ENCODE assay signal across 9 mouse cellular contexts in the genomic region with DNA sequence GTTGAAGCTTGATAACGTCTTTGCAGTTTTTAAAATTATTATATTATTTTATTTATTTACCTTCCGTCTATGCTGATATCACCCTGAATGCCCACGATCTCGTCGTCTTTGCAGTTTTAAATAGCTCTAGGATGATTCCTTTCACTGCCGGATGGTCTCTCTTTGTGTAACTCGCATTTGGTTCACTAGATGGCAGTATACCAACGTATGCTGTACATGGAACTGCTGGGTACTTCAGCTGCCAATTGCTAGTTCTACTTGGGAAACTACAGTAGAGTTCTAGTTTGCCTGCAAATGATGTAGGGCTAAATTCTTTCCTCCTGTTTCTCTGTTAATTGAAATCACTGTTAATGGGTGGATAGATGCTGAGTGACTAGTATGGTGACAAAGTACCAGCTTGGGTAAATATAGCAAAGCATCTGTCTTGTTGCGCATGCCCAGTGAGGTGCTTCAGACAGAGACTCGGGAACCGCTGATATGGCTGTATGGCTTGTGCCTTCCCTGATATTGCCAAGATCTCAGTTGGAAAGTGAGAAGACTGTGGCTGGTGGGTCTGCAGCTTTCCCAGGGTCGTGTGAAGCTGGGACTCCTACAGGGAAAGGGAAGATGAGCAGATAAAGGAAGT. TPM values are rescaled to one million over a fixed set of nuclear protein-coding genes. Genes with fewer than 3 reads are reported as not detected.
DNase-seq lines count a peak whose midpoint lies in the region; ATAC-seq and TF ChIP-seq lines count a peak whose summit lies in the region.
"Had no signal": no experiment of that assay in that cellular context is flagged by ENCODE, and none has a peak within 500 bp of the region (broad histone marks: within the 10 kb centered on the region; RNA-seq: fewer than 3 reads in every experiment).

No protein-coding gene starts in this region.

- intact Hi-C loops in left cerebral cortex, postnatal 36 days (cut with DNase I), result loop anchor here (5.0 kb wide), 1 partner anchor 270 kb away; no protein-coding TSS in a partner anchor

- peak; percentile 81 for ATAC-seq in forebrain, embryonic 16.5 days
- peak; percentile 73; the same call in 1 of the 2 replicates for ATAC-seq in hindbrain, embryonic 16.5 days
- ATAC-seq in neural tube, embryonic 13.5 days (ENCODE audit: low read depth), result peak; percentile 75; the same call in 1 of the 2 replicates
- no peak for ATAC-seq in inflammation-experienced regulatory T-cells, adult 6 months

- H3K9ac ChIP-seq in forebrain, embryonic 16.5 days (replicated peaks; ENCODE audit: low read depth, low read length), result no peak overlapping the region
- no peak overlapping the region for H3K9ac ChIP-seq in hindbrain, embryonic 16.5 days (ENCODE audit: low read depth, low read length)
- no peak overlapping the region for H3K9ac ChIP-seq in neural tube, embryonic 13.5 days

- no peak overlapping the region for H3K4me2 ChIP-seq in forebrain, embryonic 16.5 days (ENCODE audit: low read length)
- H3K4me2 ChIP-seq in hindbrain, embryonic 16.5 days (ENCODE audit: low read length), result no peak overlapping the region
- H3K4me2 ChIP-seq in neural tube, embryonic 13.5 days, result no peak overlapping the region

- no peaks in the 10 kb centered on the region for H3K27me3 ChIP-seq in forebrain, embryonic 16.5 days (replicated peaks; ENCODE audit: control insufficient read depth, insufficient read depth, low read length)
- H3K27me3 ChIP-seq in hindbrain, embryonic 16.5 days (replicated peaks; ENCODE audit: control insufficient read depth, insufficient read depth, low read length), result no peaks in the 10 kb centered on the region
- no peaks in the 10 kb centered on the region for H3K27me3 ChIP-seq in neural tube, embryonic 13.5 days

- TF ChIP-seq CTCF in brain, embryonic 14.5 days (IDR thresholded peaks at IDR 0.05; ENCODE audit: borderline replicate concordance, extremely low read depth, insufficient read depth, insufficient read length), result peak; percentile 75; the same call in 1 of the 2 replicates

- TF ChIP-seq POLR2A in brain, embryonic 14.5 days (IDR thresholded peaks at IDR 0.05; ENCODE audit: borderline replicate concordance, extremely low read depth, insufficient read depth, insufficient read length, poor library complexity, severe bottlenecking), result no peak

- no peak overlapping the region for H3K4me3 ChIP-seq in forebrain, embryonic 16.5 days (replicated peaks; ENCODE audit: low read length)
- H3K4me3 ChIP-seq in hindbrain, embryonic 16.5 days (ENCODE audit: low read length), result no peak overlapping the region
- H3K4me3 ChIP-seq in neural tube, embryonic 13.5 days, result no peak overlapping the region

- no peaks in the 10 kb centered on the region for H3K36me3 ChIP-seq in forebrain, embryonic 16.5 days (ENCODE audit: control insufficient read depth, insufficient read depth)
- H3K36me3 ChIP-seq in hindbrain, embryonic 16.5 days (ENCODE audit: control insufficient read depth, insufficient read depth, low read length), result no peaks in the 10 kb centered on the region
- H3K36me3 ChIP-seq in neural tube, embryonic 13.5 days, result peaks cover 6% of the 10 kb centered on the region; the same call in 1 of the 2 replicates

- peak; percentile 70 for DNase-seq in ovary, postnatal 14 days (ENCODE audit: low spot score)
- DNase-seq in ovary, postnatal 36 days (ENCODE audit: low spot score), result no peak
- DNase-seq in brain, embryonic 14.5 days (ENCODE audit: low read depth), result peak; percentile 91
- DNase-seq in left cerebral cortex, postnatal 36 days (ENCODE audit: low spot score in 2 of 2), result peak; percentile 35 to 65

- no peaks in the 10 kb centered on the region for H3K9me3 ChIP-seq in forebrain, embryonic 16.5 days (ENCODE audit: control insufficient read depth, low read length)
- H3K9me3 ChIP-seq in hindbrain, embryonic 16.5 days (ENCODE audit: control insufficient read depth, low read length), result no peaks in the 10 kb centered on the region
- H3K9me3 ChIP-seq in neural tube, embryonic 13.5 days, result no peaks in the 10 kb centered on the region

- 33% methylated on average over 12 of the region's 12 CpGs for WGBS in forebrain, embryonic 16.5 days
- WGBS in hindbrain, embryonic 16.5 days, result 32% methylated on average over 12 of the region's 12 CpGs
- 36% methylated on average over 12 of the region's 12 CpGs for WGBS in neural tube, embryonic 13.5 days

- no peaks in the 10 kb centered on the region for H3K4me1 ChIP-seq in forebrain, embryonic 16.5 days (replicated peaks; ENCODE audit: control insufficient read depth, insufficient read depth, low read length)
- H3K4me1 ChIP-seq in hindbrain, embryonic 16.5 days (ENCODE audit: control insufficient read depth, insufficient read depth, low read depth, low read length), result no peaks in the 10 kb centered on the region
- no peaks in the 10 kb centered on the region for H3K4me1 ChIP-seq in neural tube, embryonic 13.5 days (replicated peaks)

- no peak overlapping the region for H3K27ac ChIP-seq in forebrain, embryonic 16.5 days (ENCODE audit: low read length)
- no peak overlapping the region for H3K27ac ChIP-seq in hindbrain, embryonic 16.5 days (ENCODE audit: low read depth, low read length)
- H3K27ac ChIP-seq in neural tube, embryonic 13.5 days (replicated peaks), result no peak overlapping the region

RNA-seq across cellular contexts. Expression of a gene that starts 22.6 kb away (rescaled TPM):
- 25.7 and 29.3 TPM in 2 replicates for polyA plus RNA-seq in brain, embryonic 14.5 days (2012; rRNA removed)
- 55.0 and 64.9 TPM in 2 replicates for polyA plus RNA-seq in forebrain, embryonic 16.5 days (2015; fragmentation: Nextera tagmentation; extraction: Ambion mirVana)
- 59.0 and 60.3 TPM in 2 replicates for polyA plus RNA-seq in hindbrain, embryonic 16.5 days (2015; fragmentation: Nextera tagmentation; extraction: Ambion mirVana)
- total RNA-seq in left cerebral cortex, postnatal 36 days (2021), result 10 to 100 TPM; 29.4 to 29.6 TPM
- polyA plus RNA-seq in neural tube, embryonic 13.5 days (2015; fragmentation: Nextera tagmentation; extraction: Ambion mirVana), result 46.9 and 58.4 TPM in 2 replicates
- 10 to 100 TPM; 57.5 to 81.6 (median 63.6) TPM for polyA plus RNA-seq in inflammation-experienced regulatory T-cells, adult 6 months (2017; shearing (Covaris generic))

RNA-seq across cellular contexts. Expression of a gene that starts 49.2 kb away (rescaled TPM):
- polyA plus RNA-seq in brain, embryonic 14.5 days (2012; rRNA removed), result 0.10 and 0.12 TPM in 2 replicates
- polyA plus RNA-seq in forebrain, embryonic 16.5 days (2015; fragmentation: Nextera tagmentation; extraction: Ambion mirVana), result 0.36 TPM in 1 of 2 replicates, not detected in the other
- 0.23 TPM in 1 of 2 replicates, not detected in the other for polyA plus RNA-seq in hindbrain, embryonic 16.5 days (2015; fragmentation: Nextera tagmentation; extraction: Ambion mirVana)
- total RNA-seq in left cerebral cortex, postnatal 36 days (2021), result not detected
- 0.44 TPM in 1 of 2 replicates, not detected in the other for polyA plus RNA-seq in neural tube, embryonic 13.5 days (2015; fragmentation: Nextera tagmentation; extraction: Ambion mirVana)
- not detected for polyA plus RNA-seq in inflammation-experienced regulatory T-cells, adult 6 months (2017; shearing (Covaris generic))
- total RNA-seq: gastrocnemius, postnatal 36 days had no signal

RNA-seq across cellular contexts. Expression of a gene that starts 54.9 kb away (rescaled TPM):
- polyA plus RNA-seq in brain, embryonic 14.5 days (2012; rRNA removed), result 0.20 and 0.45 TPM in 2 replicates
- polyA plus RNA-seq in forebrain, embryonic 16.5 days (2015; fragmentation: Nextera tagmentation; extraction: Ambion mirVana), result 0.21 and 0.25 TPM in 2 replicates
- polyA plus RNA-seq in hindbrain, embryonic 16.5 days (2015; fragmentation: Nextera tagmentation; extraction: Ambion mirVana), result 0.34 and 0.55 TPM in 2 replicates
- under 1 TPM; 0.39 to 0.74 TPM for total RNA-seq in left cerebral cortex, postnatal 36 days (2021)
- 0.39 and 0.52 TPM in 2 replicates for polyA plus RNA-seq in neural tube, embryonic 13.5 days (2015; fragmentation: Nextera tagmentation; extraction: Ambion mirVana)
- polyA plus RNA-seq in inflammation-experienced regulatory T-cells, adult 6 months (2017; shearing (Covaris generic)), result 10 to 100 TPM in 2 of 3 experiments, 1 to 10 TPM in 1; 1.5 to 20.2 (median 15.8) TPM
